Mouse (Mus musculus) telencephalon, adult 2 months (tissue): ENCODE results near the gene Crebl2.

Experiments
- DNase-seq: peaks from one replicate; pipeline ENCODE4 v3.0.0-alpha.2; 2011; ENCODE audit warnings: low read depth, low spot score

Crebl2 gene

GRCm38 (mm10) chr6:134829786-134830700 lies at the start of gene Crebl2:
Crebl2 (plus strand) TSS chr6:134830154.
- DNase-seq = peak; percentile 99

GRCm38 (mm10) chr6:134781494-134781913 lies 48.5 kb upstream of the Crebl2 start:
- DNase-seq = no peak

GRCm38 (mm10) chr6:134782900-134783299 lies 47.1 kb upstream of the Crebl2 start:
- no peak for DNase-seq

- DNase-seq = no peak
These were observed 43.5 kb upstream of the Crebl2 start for GRCm38 (mm10) chr6:134786426-134786825.

GRCm38 (mm10) chr6:134789100-134789499 lies 40.9 kb upstream of the Crebl2 start:
- no peak for DNase-seq

- no peak for DNase-seq
These were observed 38.5 kb upstream of the Crebl2 start for GRCm38 (mm10) chr6:134791251-134792118.

- DNase-seq = peak; percentile 89
These were observed 37.6 kb upstream of the Crebl2 start, which contains the start of gene Dusp16 for GRCm38 (mm10) chr6:134792141-134793045. Dusp16 (minus strand) TSS chr6:134792625.

- no peak for DNase-seq
These were observed 36.7 kb upstream of the Crebl2 start for GRCm38 (mm10) chr6:134793046-134793806.

GRCm38 (mm10) chr6:134793911-134794520 lies 35.9 kb upstream of the Crebl2 start:
- no peak for DNase-seq

GRCm38 (mm10) chr6:134796297-134796696 lies 33.7 kb upstream of the Crebl2 start:
- DNase-seq = no peak

GRCm38 (mm10) chr6:134801483-134801882 lies 28.5 kb upstream of the Crebl2 start:
- DNase-seq = no peak

- DNase-seq = no peak
These were observed 27.3 kb upstream of the Crebl2 start for GRCm38 (mm10) chr6:134802641-134803043.

- DNase-seq = no peak
These were observed 25.1 kb upstream of the Crebl2 start for GRCm38 (mm10) chr6:134804736-134805277.

- no peak for DNase-seq
These were observed 23.8 kb upstream of the Crebl2 start for GRCm38 (mm10) chr6:134806130-134806529.

- DNase-seq = no peak
These were observed 22.9 kb upstream of the Crebl2 start for GRCm38 (mm10) chr6:134807091-134807490.

GRCm38 (mm10) chr6:134807794-134808193 lies 22.2 kb upstream of the Crebl2 start:
- DNase-seq = no peak

- no peak for DNase-seq
These were observed 16.9 kb upstream of the Crebl2 start for GRCm38 (mm10) chr6:134813066-134813465.

GRCm38 (mm10) chr6:134817051-134817928 lies 12.7 kb upstream of the Crebl2 start:
- no peak for DNase-seq

- DNase-seq = no peak
These were observed 10.2 kb upstream of the Crebl2 start for GRCm38 (mm10) chr6:134819741-134820140.
